Mouse (Mus musculus) testis, adult 2 months (tissue): ENCODE measurements at regions not wholly inside any gene's neighbourhood (a gene's known extent, or its start where the extent isn't known, plus 50 kb on each side); places are given as distances from the start of the nearest gene placed in this dataset.

Experiments used
- H3K27ac ChIP-seq: fragments of 200-500 bp; 2 replicates; pipeline ENCODE4 v1.5.1; 2012; ENCODE audit warnings: low read depth, low read length; ENCODE audit not compliant: control insufficient read depth, insufficient read depth
- H3K27me3 ChIP-seq: fragments of 200-500 bp; 2 replicates; pipeline ENCODE4 v1.6.1; 2012; ENCODE audit warnings: mild to moderate bottlenecking, low read length, moderate library complexity; ENCODE audit not compliant: control insufficient read depth, insufficient read depth
- H3K36me3 ChIP-seq: fragments of 200-500 bp; 2 replicates; pipeline ENCODE4 v1.6.1; 2012; ENCODE audit warnings: mild to moderate bottlenecking, low read length; ENCODE audit not compliant: control insufficient read depth, insufficient read depth
- H3K4me1 ChIP-seq: fragments of 200-500 bp; 2 replicates; pipeline ENCODE4 v1.6.1; 2012; ENCODE audit warnings: low read length; ENCODE audit not compliant: control insufficient read depth, insufficient read depth
- H3K4me3 ChIP-seq: fragments of 200-500 bp; 2 replicates; pipeline ENCODE4 v1.5.1; 2012; ENCODE audit warnings: low read depth, mild to moderate bottlenecking, low read length, moderate library complexity, mixed read lengths; ENCODE audit not compliant: control insufficient read depth
- CTCF ChIP-seq: fragments of 200-500 bp; IDR thresholded peaks from 2 replicates; pipeline ENCODE4 v1.5.1; 2012; ENCODE audit warnings: low read depth, mild to moderate bottlenecking, inconsistent platforms, low read length, moderate library complexity; ENCODE audit not compliant: control insufficient read depth, insufficient read depth, insufficient replicate concordance
- POLR2A ChIP-seq: fragments of 200-500 bp; IDR thresholded peaks from 2 replicates; pipeline ENCODE4 v1.6.1; 2012; ENCODE audit warnings: low read depth, mild to moderate bottlenecking, inconsistent platforms, low read length, moderate library complexity; ENCODE audit not compliant: control insufficient read depth

- Histone ChIP-seq H3K27me3 (no peaks in the 10 kb centered on the region), H3K27ac (no peak overlapping the region), H3K36me3 (no peaks in the 10 kb centered on the region), H3K4me3 (no peak overlapping the region), H3K4me1 (no peaks in the 10 kb centered on the region)
- no peak for TF ChIP-seq POLR2A
- TF ChIP-seq CTCF = no peak
Observed at GRCm38 (mm10) chr15:88063041-88063440, 518.9 kb downstream of the Fam19a5 start.

- no peaks in the 10 kb centered on the region for H3K36me3 ChIP-seq
- TF ChIP-seq POLR2A (no peak), CTCF (no peak)
- H3K27ac ChIP-seq = no peak overlapping the region
Observed at GRCm38 (mm10) chr15:88068476-88068875, 524.4 kb downstream of the Fam19a5 start.

GRCm38 (mm10) chr15:88072676-88073075 is 527.4 kb upstream of the Zdhhc25 start:
- H3K27ac ChIP-seq = no peak overlapping the region
- no peak overlapping the region for H3K4me3 ChIP-seq
- no peaks in the 10 kb centered on the region for H3K27me3 ChIP-seq
- no peaks in the 10 kb centered on the region for H3K4me1 ChIP-seq
- no peaks in the 10 kb centered on the region for H3K36me3 ChIP-seq
- TF ChIP-seq POLR2A = no peak
- TF ChIP-seq CTCF = no peak

More at GRCm38 (mm10) chr15:88068476-88068875, 524.4 kb downstream of the Fam19a5 start:
- Histone ChIP-seq H3K4me1 (no peaks in the 10 kb centered on the region), H3K4me3 (no peak overlapping the region), H3K27me3 (no peaks in the 10 kb centered on the region)

GRCm38 (mm10) chr15:88083911-88084310 is 516.2 kb upstream of the Zdhhc25 start:
- H3K27ac ChIP-seq = no peak overlapping the region
- no peak for TF ChIP-seq POLR2A
- no peak for TF ChIP-seq CTCF
- no peaks in the 10 kb centered on the region for H3K36me3 ChIP-seq
- H3K4me1 ChIP-seq = no peaks in the 10 kb centered on the region
- H3K27me3 ChIP-seq = no peaks in the 10 kb centered on the region
- H3K4me3 ChIP-seq = no peak overlapping the region

- TF ChIP-seq CTCF = no peak
- Histone ChIP-seq H3K4me1 (no peaks in the 10 kb centered on the region), H3K27ac (no peak overlapping the region), H3K36me3 (no peaks in the 10 kb centered on the region), H3K4me3 (no peak overlapping the region), H3K27me3 (no peaks in the 10 kb centered on the region)
Observed at GRCm38 (mm10) chr15:88085631-88086030, 514.5 kb upstream of the Zdhhc25 start.

- no peak for TF ChIP-seq CTCF
- TF ChIP-seq POLR2A = no peak
- no peaks in the 10 kb centered on the region for H3K27me3 ChIP-seq
- no peaks in the 10 kb centered on the region for H3K36me3 ChIP-seq
- H3K4me1 ChIP-seq = no peaks in the 10 kb centered on the region
- H3K27ac ChIP-seq = no peak overlapping the region
- H3K4me3 ChIP-seq = no peak overlapping the region
Observed at GRCm38 (mm10) chr15:88089486-88089885, 510.6 kb upstream of the Zdhhc25 start.

- Histone ChIP-seq H3K27me3 (no peaks in the 10 kb centered on the region), H3K4me3 (no peak overlapping the region), H3K4me1 (no peaks in the 10 kb centered on the region), H3K36me3 (no peaks in the 10 kb centered on the region), H3K27ac (no peak overlapping the region)
- TF ChIP-seq POLR2A = no peak
- TF ChIP-seq CTCF = no peak
Observed at GRCm38 (mm10) chr15:88091390-88091789, 508.7 kb upstream of the Zdhhc25 start.

GRCm38 (mm10) chr15:88120376-88120775 is 479.7 kb upstream of the Zdhhc25 start:
- TF ChIP-seq POLR2A (no peak), CTCF (no peak)
- no peak overlapping the region for H3K27ac ChIP-seq

More at GRCm38 (mm10) chr15:88120376-88120775, 479.7 kb upstream of the Zdhhc25 start:
- no peaks in the 10 kb centered on the region for H3K4me1 ChIP-seq
- H3K36me3 ChIP-seq = no peaks in the 10 kb centered on the region
- H3K4me3 ChIP-seq = no peak overlapping the region
- H3K27me3 ChIP-seq = no peaks in the 10 kb centered on the region
